Mouse (Mus musculus): ENCODE measurements around the gene Lmln.
"Not testable (repeated sequence)": the region's sequence is repeated elsewhere in the genome, so short reads cannot be mapped to it uniquely, and the experiment has no call there.

The Lmln gene

DNA sequence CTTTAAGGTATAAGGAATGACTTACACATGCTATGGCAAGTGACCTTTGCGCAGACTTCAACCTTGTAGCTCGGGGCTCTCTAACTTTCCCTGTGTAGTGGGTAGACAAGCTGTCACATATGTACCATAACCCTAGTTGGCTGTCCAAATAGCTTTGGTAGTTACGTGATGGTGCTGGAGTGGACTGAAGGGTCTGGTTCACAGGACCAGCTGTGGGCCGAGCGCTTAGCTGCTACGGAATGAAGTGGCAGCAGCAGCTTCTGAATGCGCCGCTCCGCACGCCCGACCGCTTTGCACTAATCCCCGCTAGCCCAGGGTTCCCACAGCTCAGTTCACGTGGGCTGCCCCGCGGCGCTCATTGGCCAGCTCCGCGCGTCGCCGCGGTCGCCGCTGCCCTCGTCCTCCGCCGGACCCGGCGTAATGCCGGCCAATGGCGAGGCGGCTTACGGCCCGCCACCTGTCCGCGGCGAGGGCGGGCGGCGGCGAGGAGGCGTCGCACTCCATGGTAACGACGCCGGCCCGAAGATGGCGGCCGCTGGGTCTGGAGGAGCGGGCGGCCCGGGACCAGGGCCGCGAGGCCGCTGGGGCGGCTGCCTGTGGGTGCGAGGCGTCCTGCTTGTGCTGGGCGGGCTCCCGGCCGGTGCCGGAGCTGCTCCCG is at the start of gene Lmln:
Gene Lmln (plus strand): TSS at position 498 of the 658 bp plus-strand sequence.
- DNase-seq (ENCODE audit: low read depth, low spot score): peak; percentile 85

DNA sequence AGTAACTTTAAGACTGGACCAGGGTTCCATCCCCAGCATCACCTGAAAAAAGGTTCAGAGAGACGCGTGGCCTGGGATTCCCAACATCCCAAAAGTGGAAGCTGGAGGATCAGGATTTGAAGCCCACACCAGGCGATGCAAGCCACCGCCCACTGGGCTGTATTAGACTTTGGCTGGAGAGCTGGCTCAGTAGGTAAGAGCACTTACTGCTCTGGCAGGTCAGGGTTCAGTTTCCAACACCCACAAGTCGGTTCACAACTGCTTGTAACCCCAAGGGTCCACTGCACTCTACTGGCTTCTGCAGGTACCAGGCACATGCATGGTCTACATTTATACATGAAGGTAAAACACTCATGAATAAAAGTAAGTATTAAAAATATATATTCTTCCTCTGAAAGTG is 48.5 kb upstream of the Lmln start:
- no peak for DNase-seq (ENCODE audit: low read depth, low spot score)

DNA sequence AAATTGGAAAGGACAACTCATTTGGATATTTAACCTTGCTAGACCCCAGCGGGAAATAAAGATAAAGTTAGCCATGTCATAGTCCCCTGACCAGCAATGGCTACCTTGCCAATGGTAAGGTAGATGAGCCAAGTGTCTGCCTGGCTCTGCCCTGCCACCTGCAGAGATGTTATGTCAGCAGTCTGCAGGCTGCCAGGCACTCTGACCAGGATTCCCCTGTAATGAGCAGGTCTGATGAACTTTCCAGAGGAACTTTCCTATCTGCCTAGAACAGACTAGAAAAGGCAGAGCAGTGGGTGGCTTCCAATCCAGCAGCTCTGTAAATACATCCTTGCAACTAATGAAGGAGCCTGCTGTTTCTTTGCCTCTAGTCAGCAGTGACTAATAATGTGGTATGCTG is 47.4 kb upstream of the Lmln start:
- no peak for DNase-seq (ENCODE audit: low read depth, low spot score)

DNA sequence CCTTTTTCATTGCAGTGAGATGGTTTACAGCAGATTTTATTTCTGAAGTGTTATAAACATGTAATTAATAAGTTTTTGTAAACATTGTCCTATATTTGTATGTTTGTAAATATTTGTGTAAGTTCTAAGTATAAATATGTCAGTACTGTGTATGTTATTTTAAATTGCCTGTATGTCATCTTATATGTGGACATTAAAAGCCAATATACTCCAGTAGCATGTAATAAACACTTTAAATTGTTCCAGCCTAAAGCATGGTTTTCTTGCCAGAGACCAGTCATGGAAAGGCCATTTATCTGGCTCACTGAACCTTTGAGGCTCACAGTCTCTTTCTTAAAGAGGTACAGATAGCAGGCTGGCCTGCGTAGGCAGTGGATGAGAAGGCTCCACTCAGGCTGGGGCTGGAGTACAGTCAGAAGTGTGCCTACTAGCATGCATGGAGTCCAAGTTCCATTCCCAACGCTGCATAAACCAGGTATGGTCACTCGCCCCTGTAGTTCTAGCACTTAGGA is 46.9 kb upstream of the Lmln start:
- DNase-seq (ENCODE audit: low read depth, low spot score): no peak

DNA sequence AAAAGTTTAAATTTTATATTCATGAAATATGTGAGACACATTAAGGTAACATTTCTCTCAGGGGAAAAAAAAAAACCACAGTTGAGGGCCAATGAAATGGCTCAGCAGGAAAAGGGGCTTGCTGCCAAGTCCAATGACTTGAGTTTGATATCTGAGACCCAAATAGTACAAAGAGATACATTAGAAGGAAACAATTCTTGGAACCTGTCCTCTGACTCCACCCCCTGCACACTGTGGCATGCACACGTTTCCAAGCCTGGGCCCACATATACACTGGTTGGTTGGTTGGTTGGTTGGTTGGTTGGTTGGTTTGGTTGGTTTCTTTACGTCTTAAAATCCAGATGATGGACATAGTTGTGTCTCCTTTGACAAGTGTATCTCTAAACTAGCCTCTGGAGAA is 46.3 kb upstream of the Lmln start:
- no peak for DNase-seq (ENCODE audit: low read depth, low spot score)

DNA sequence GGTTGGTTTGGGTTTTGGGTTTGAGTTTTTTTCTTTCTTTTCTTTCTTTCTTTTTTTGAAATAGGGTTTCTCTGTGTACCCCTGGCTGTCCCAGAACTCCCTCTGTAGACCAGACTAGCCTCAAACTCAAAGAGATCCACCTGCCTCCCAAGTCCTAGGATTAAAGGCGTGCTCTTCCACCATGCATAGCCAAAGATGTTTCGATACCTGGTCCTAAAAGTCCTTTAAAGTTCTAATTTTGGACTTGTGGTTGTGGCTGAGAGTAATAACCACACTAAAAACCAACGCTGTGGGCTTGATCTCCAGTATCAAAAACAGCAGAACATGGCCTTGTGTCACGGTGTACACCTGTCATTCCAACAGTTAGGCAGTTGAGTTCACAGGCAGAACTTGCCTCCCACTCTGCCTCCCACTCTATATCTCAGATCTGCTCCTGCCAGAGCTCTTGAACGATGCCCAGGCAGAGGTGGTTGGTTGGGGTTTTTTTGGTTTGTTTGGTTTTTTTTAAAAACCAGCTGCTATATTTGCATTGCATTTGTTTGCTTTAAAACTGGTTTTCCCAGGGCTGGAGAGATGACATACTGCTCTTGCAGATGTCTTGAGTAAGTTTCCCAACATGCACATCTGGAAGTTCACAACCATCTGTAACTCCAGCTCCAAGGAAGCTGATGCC is 44.5 kb upstream of the Lmln start:
- DNase-seq (ENCODE audit: low read depth, low spot score): no peak

DNA sequence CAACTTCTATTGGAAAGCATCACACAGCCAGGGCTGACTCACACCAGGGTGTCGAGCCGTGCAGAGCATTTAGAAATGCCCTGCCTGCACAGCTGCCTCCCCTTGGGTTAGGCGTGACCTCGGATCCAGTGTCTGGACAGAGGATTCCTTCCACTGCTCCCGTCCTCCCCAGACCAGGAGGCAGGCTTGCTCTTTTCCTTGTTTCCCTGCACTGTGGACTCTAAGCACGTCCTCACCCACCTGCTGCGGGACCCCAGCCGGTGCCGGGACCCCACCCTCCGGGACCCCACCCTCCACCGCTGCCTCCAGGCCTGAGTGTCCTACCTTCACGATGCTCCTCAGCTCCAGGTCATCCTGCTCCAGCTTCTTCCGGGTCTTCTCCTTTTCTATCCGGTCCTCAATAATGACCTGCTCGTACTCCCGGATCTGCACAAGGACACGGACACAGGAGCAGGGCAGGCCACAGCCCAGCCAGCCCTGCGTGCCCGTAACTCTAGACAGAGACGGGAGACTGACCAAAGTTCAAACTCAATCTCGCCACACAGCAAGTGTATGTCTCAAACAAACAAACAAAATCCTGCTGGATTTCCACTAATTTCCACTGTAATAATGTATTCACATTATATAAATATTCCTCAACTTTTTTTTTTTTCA is 43.1 kb upstream of the Lmln start:
- DNase-seq (ENCODE audit: low read depth, low spot score): peak; percentile 35

DNA sequence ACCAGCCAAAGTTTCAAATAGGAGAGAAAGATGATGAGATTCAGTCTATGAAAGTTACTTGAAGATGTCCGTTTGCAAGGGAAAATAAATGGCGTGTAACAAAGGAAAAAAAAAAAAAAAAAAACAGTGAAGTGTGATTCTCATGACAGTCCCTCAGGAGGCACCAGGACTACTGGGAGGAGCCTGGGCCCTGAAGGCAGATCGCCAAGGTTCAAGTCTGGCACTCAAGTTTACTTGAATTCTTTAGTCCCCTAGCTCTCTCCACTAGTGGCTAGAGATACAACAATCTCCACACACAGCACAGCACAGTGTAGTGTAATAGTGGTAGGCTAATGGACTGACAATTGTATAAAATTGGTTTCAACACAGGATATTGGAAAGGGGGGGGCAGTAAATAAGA is 40.9 kb upstream of the Lmln start:
- no peak for DNase-seq (ENCODE audit: low read depth, low spot score)

DNA sequence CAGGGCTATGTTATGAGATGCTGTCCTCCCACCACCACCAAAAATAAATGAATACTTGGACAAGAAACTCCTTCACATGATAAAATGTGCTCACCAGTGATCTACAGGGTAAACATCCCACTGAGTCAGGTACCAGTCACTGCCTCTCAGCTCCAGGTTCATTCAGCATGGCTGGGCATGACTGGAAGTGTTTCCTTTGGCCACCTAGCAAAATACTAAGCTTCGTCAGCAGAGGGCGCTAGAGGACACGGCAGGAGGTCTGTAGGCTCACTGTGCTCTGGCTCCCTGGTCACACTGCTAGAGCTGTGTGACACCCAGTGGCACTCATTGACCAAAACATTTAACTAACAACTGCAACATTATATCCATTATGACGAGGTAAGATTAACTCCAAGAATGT is 38.6 kb upstream of the Lmln start:
- peak; percentile 84 for DNase-seq (ENCODE audit: low read depth, low spot score)

DNA sequence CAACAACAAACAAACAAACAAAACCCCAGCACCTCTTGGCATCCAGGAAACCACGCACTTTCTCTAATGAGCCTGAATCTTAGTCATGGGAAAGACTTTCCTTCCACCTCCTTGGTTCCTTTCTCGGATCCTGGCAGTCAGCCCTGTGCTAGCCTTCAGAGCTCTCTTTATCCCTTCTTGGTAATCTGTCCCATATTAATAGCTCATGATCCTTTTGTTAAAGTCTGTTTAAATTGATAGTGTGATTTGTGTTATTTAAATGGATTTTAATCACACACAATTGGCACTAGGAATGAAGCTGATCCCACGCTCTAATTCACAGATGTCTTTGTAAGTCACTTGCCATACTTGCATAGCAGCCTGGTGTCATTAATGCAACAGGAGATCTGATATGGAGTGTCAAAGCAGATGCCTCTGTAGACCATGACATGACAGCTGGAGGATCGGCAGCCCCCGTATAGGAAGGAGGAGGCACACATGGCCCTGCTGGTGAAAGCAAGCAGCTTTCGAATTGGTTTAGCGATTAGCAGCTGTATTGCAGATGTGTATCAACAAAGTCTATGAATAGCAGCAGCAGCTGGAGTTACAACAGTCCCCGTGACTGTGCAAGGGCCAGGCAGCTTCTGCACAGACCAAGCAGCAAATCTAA is 37.7 kb upstream of the Lmln start:
- DNase-seq (ENCODE audit: low read depth, low spot score): no peak

DNA sequence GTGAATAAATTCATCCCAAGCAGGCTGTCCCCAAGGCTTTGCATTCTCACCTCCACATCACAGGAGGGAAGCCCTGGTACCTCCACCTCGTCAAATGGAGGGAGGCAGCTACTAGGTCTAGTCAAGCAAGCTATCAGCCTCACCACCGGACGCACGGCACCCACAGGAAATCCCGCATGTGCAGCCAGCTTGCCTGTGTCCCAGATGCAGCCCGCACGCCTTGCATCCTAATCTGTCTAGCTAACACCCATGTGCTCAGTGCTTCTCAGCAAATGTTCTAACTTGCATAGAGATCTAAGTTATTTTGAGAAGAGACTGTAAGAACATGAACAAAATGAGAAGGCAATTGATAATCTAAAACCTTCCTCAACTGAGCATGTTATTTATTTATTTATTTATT is 36.0 kb upstream of the Lmln start:
- no peak for DNase-seq (ENCODE audit: low read depth, low spot score)

DNA sequence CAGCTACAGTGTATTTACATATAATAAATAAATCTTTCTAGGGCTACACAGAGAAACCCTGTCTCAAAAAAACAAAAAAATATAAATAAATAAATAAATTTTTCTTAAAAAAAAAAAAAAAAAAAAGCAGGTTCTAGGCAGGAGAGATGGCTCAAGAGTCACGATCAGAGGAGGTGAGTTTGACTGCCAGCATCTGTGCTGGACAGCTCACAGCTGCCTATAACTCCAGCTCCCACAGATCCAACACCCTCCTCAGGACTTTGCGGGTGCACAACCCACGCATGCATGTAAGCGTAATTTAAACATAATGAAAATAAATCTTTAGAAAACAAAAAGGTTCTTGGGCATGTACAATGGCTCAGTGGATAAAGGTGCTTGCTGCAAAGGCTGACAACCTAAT is 26.3 kb upstream of the Lmln start:
- peak; percentile 37 for DNase-seq (ENCODE audit: low read depth, low spot score)

DNA sequence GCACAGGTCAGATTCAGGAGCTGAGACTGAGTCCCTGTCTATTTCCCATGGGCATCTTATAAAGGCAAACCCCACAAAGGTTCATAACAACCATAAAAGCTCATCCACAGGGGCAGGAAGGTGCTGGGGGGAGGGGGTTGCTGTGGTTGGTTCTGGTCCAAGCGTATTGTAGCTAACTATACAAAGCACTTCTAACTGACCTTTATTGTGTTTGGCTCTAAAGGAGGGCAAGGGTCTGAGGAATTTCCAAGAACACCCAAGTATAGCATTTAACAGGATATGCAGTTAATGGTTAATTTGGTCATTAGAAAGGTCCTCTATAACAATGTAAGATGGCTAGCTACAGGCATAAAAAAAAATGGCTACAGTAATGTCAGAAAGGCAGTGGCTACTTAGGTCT is 19.6 kb upstream of the Lmln start:
- no peak for DNase-seq (ENCODE audit: low read depth, low spot score)

DNA sequence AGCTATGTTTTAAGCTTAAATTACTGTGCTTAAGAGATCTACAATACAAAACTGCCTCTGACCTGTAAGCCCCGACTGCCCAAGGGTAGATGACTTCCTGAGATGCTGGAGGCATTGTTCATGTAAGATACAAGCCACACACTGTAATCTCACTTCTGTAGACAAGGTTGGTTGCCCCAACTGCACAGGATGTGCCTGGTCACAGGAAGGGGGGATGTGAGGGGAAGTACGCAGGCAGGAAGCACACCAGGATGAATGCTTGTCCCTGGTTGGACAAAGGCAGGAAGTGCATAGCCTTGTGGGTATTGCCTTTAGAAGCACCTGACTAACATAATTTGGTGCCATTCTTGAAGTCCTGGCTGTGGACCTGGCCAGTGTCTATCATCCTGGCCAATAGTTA is 19.1 kb upstream of the Lmln start:
- DNase-seq (ENCODE audit: low read depth, low spot score): peak; percentile 55

DNA sequence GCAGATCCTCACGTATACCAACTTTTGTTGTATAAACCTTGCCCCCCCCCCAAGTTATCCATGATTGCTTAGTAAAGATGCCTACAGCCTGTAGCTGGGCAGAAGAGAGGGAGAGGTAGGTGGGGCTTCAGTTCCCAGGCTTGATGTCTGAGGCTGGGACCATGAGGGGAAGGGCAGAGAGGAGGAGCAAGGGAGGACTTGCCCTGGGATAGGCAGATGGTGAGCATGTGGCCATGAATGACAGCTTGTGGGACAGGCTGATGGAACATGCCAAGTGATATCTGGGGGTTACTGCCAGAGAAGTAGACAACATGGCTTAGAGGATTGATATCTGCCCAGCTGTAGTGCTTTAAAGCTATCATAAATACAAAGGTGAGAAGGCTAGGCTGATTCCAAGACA is 14.3 kb upstream of the Lmln start:
- peak; percentile 73 for DNase-seq (ENCODE audit: low read depth, low spot score)

DNA sequence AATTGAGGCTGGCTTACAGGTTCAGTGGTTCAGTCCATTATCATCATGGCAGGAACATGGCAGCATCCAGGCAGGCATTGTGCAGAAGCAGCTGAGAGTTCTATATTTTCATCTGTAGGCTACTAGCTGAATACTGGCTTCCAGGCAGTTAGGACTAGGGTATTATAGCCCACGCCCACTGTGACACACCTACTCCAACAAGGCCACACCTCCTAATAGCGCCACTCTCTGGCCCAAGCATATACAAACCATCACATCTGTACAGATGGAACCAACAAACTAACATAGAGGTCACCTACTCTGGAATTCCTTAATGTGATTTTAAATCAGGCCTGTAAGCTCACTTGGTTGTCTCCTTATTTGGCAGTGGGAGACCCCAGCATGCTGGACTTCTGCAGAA is 13.6 kb upstream of the Lmln start:
- DNase-seq (ENCODE audit: low read depth, low spot score): peak; percentile 66

DNA sequence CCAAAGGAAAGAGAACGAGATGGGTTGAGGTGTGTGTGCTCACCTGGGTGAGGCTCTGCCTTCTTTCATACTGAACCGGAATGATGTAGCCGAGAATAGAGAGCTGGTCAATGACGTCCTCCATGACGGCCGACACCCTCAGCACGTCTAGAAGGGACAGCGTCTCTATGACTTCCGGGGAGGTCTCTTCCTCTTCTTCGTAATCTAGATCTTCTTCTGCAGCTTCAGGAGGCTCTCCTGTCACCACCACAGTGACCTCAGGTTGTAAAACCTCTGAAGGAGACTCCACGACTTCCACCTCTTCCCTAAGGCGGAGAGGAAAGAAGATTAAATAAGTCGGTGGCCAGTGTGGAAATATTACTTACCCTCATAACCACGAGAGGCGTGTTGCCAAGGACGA is 12.5 kb upstream of the Lmln start:
- DNase-seq (ENCODE audit: low read depth, low spot score): peak; percentile 44

DNA sequence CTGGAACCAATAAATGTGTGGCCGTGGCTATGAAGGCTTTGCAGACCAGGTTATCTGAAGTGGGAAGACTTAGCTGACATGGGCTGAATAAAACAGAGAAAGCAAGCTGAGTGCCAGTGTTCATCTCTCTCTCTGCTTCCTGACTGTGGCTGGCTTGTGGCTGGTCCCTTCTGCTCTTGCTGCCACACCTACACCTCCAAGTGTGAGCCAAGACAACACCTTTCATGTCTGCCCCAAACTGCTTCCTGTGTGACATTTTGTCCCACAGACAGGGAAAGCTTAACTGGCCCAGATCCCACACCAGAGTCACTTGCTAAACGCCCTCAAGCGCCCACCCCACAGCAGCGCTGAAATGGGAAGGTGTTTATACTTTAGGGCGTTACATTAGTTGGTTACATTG is 9.2 kb upstream of the Lmln start:
- DNase-seq (ENCODE audit: low read depth, low spot score): no peak

DNA sequence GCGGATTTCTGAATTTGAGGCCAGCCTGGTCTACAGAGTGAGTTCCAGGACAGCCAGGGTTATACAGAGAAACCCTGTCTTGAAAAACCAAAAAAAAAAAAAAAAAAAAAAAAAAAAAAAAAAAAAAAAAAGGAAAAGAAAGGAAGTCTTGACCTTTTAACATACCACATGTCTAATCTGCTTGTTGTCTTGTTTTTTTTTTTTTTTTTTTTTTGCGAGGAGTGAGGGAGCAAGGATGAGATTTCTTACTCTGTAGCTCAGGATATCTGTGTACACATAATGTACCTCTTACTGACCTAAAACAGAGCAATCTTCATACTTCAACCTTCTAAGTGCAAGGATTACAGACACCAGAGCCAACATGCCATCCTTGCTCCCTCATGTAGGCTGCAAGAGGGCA is 7.4 kb upstream of the Lmln start:
- DNase-seq (ENCODE audit: low read depth, low spot score): not testable (repeated sequence)

DNA sequence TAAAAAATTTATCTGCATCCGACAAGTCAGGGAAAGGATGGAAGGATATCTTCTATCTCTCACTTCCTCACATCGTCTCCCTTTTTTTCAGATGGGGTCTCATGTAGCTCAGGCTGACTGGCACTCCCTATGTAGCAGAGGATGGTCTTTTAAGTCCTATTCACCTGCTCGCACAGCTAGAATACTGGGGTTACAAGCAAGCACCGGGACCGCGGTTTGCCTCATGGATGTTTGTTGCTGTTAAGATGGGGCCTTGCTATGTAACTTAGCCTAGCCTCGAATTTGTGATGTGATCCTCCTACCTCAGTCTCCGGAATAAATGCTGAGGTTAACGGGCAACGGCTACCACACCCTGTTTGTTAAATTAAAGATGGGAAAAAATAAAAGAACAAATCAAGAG is 6.7 kb upstream of the Lmln start:
- DNase-seq (ENCODE audit: low read depth, low spot score): peak; percentile 24

DNA sequence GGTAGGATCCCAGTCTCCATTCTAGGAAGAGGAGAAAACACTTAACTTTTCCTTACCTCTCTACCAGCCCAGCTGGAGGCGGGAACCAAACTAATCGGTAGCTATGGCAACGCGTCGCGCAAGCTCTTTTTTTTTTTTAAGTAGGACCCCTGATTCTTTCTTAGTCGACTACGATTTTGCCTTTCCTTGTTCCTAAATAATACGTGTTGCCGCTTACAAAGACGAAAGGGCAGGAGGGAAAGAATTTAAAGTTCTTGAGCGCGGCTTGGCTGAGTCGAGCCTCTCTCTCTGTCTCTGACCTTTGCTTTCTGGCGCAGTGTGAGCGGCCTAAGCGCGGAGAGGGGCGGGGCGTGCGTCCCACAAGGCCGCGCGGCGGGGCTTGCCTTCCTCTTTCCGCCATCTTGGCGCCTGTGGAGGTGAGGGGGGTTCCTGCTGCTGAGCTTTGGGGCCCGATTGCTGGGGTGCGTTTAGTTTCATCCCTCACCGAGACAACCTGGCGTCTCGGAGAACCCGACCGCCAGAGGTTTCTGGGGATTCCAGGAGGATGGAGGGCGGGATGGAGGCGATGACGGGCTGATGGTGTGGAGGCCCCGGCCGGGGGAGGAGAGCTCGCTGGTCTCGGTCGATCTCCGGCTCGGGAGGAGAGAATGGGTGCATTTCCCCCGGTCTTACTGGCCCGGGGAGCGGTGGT is 6.1 kb upstream of the Lmln start, which contains the start of the genes Iqcg and Rpl35a:
Gene Iqcg (minus strand): TSS at position 124 of the 691 bp plus-strand sequence.
Gene Rpl35a (plus strand): TSS at position 359 of the 691 bp plus-strand sequence.
- peak; percentile 91 for DNase-seq (ENCODE audit: low read depth, low spot score)

DNA sequence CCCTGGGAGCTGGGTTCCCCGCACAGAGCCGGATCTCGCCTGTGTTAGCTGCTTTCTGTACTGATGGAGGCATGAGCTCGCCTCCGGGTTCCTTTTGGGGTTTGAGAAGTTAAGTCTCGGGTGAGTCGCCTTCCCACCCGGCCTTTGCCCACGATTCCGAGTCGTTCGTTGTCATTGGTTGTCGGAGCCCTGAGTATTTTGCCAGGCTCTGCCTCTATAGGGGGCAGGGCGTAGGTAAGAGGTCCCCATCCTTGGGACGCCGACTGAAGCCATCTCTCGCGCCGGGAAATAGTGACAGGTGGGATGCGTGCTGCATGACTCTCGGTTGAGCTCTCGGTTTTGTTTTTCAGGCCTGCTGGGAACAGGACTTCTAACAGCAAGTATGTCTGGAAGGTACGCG is 5.5 kb upstream of the Lmln start:
- DNase-seq (ENCODE audit: low read depth, low spot score): peak; percentile 67

Data from R1 (cell line).